Mouse (Mus musculus) MEL (cell line): ENCODE data around the gene Igf2r.

Experiments used
- CTCF ChIP-seq, 3 experiments: IDR thresholded peaks in 2 of 3; conservative IDR thresholded peaks in 1 of 3; 2 replicates each; pipeline ENCODE4 v1.5.1; 2011 to 2012; ENCODE audit warnings: low read length in 3 of 3, low read depth in 2 of 3, mild to moderate bottlenecking in 2 of 3, improper control_type of control experiment in 1 of 3, inconsistent platforms in 1 of 3, mixed read lengths in 1 of 3, moderate library complexity in 1 of 3; ENCODE audit not compliant: control insufficient read depth in 1 of 3, insufficient read depth in 1 of 3, poor library complexity in 1 of 3, severe bottlenecking in 1 of 3
- E2F4 ChIP-seq: IDR thresholded peaks from 2 replicates; pipeline ENCODE4 v1.6.1; 2011; ENCODE audit warnings: low read depth, low read length, improper control_type of control experiment, borderline replicate concordance
- ELF1 ChIP-seq: IDR thresholded peaks from 2 replicates; pipeline ENCODE4 v1.6.1; 2014; ENCODE audit warnings: low read depth, mild to moderate bottlenecking, inconsistent platforms, low read length, improper control_type of control experiment, moderate library complexity
- EP300 ChIP-seq, 2 experiments: IDR thresholded peaks; 2 replicates each; pipeline ENCODE4 v1.6.1; 2011; ENCODE audit warnings: improper control_type of control experiment in 2 of 2, low read length in 2 of 2, low read depth in 1 of 2, mild to moderate bottlenecking in 1 of 2
- GABPA ChIP-seq: IDR thresholded peaks from 2 replicates; pipeline ENCODE4 v1.6.1; 2012; ENCODE audit warnings: low read depth, mild to moderate bottlenecking, inconsistent platforms, low read length, improper control_type of control experiment, moderate library complexity
- GATA1 ChIP-seq: IDR thresholded peaks from 2 replicates; pipeline ENCODE4 v1.6.1; 2011; ENCODE audit warnings: low read depth, low read length, improper control_type of control experiment
- MAZ ChIP-seq: IDR thresholded peaks from 2 replicates; pipeline ENCODE4 v1.6.1; 2012; ENCODE audit warnings: low read depth, mild to moderate bottlenecking, inconsistent platforms, low read length, improper control_type of control experiment
- MEF2A ChIP-seq: IDR thresholded peaks from 2 replicates; pipeline ENCODE4 v1.6.1; 2014; ENCODE audit warnings: low read depth, mild to moderate bottlenecking, inconsistent platforms, low read length, improper control_type of control experiment; ENCODE audit not compliant: poor library complexity, insufficient replicate concordance, severe bottlenecking; ENCODE audit errors: extremely low read depth
- POLR2A ChIP-seq, 2 experiments: IDR thresholded peaks; 2 replicates each; pipeline ENCODE4 v1.6.1; 2011 to 2012; ENCODE audit warnings: low read length in 2 of 2, mild to moderate bottlenecking in 2 of 2, control low read depth in 1 of 2, improper control_type of control experiment in 1 of 2, low read depth in 1 of 2, moderate library complexity in 1 of 2; ENCODE audit not compliant: control insufficient read depth in 1 of 2, insufficient read depth in 1 of 2, poor library complexity in 1 of 2
- POLR2AphosphoS5 ChIP-seq: IDR thresholded peaks from 2 replicates; pipeline ENCODE4 v1.6.1; 2012; ENCODE audit warnings: low read depth, borderline replicate concordance, mild to moderate bottlenecking, inconsistent platforms, low read length, moderate library complexity, mixed read lengths
- USF1 ChIP-seq: IDR thresholded peaks from 2 replicates; pipeline ENCODE4 v1.6.1; 2014; ENCODE audit warnings: low read depth, mild to moderate bottlenecking, inconsistent platforms, low read length, improper control_type of control experiment, moderate library complexity

GRCm38 (mm10) chr17:12672285-12672790 lies 97.1 kb downstream of the Igf2r start:
- TF ChIP-seq CTCF (IDR thresholded peaks at IDR 0.05 in 2 of 3, conservative IDR thresholded peaks at IDR 0.05 in 1 of 3; ENCODE audit: control insufficient read depth in 1 of 3, insufficient read depth in 1 of 3, low read depth in 2 of 3, low read length in 3 of 3, poor library complexity in 1 of 3, severe bottlenecking in 1 of 3) (no peak), POLR2A (IDR thresholded peaks at IDR 0.05; ENCODE audit: control insufficient read depth in 1 of 2, insufficient read depth in 1 of 2, low read depth in 1 of 2, low read length in 2 of 2, poor library complexity in 1 of 2) (no peak), EP300 (IDR thresholded peaks at IDR 0.05; ENCODE audit: low read depth in 1 of 2, low read length in 2 of 2) (no peak), E2F4 (no peak), GATA1 (no peak), MEF2A (no peak), MAZ (no peak), GABPA (no peak), POLR2AphosphoS5 (no peak), USF1 (no peak), ELF1 (no peak)
